Mouse (Mus musculus): ENCODE measurements around the gene Vdac1. TPM values are rescaled to one million over a fixed set of nuclear protein-coding genes. Genes with fewer than 3 reads are reported as not detected.

Gene Vdac1
- polyA plus RNA-seq (2016; fragmentation: Nextera tagmentation; extraction: Ambion mirVana), result 423 and 426 TPM in 2 replicates

DNA sequence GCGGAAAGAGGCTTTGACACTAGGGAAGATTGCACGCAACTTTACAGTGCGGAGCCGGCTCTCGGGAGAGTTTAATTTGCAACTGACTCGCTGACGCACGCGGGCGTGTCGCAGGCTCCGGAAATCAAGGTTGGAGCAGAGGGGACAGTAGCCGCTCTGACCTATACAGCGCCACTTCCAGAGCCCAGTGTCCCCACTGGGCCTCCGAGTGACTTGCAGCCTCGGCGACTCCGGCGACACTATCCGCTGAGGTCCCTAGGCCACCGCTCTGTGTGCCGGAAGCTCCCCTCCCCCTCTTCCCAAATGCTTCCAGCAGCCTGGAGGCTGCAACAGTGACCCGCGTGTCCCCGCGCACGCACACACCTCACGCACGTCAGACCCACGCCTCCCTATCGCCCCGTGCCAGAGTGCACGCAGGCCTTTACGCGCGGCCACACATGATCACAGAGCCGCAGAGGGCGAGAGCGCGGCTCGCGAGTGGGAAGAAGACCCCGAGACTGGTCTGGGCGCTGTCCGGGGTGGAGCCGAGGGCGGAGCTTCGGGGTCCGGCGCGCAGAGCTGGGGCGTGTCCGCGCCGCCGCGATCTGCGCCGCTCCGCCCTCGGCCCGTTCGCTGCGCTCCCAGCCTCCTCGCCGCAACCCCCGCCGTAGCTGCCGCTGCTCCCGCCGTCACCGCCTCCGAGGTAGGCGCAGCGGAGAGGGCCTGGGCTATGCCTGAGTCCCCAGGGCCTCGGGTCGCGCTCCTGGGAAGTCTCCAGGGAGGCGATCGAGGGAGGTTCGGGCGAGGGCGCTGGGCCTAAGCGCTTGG, at the start of gene Vdac1:
Vdac1 (plus strand) TSS at position 390 of the 807 bp plus-strand sequence.
- H3K9ac ChIP-seq, result peak within 1 kb of the TSS; percentile 96
- H3K4me2 ChIP-seq, result peak within 1 kb of the TSS; percentile 78
- peaks cover 47% of the 10 kb centered on the region for H3K4me1 ChIP-seq (replicated peaks)
- H3K27me3 ChIP-seq (replicated peaks), result no peaks in the 10 kb centered on the region
- under 1% methylated on average over 64 of the region's 84 CpGs for WGBS
- H3K9me3 ChIP-seq (replicated peaks), result no peaks in the 10 kb centered on the region
- H3K4me3 ChIP-seq, result peak within 1 kb of the TSS; percentile 83
- H3K27ac ChIP-seq (ENCODE audit: poor library complexity, severe bottlenecking), result peak within 1 kb of the TSS; percentile 97
- H3K36me3 ChIP-seq, result no peaks in the 10 kb centered on the region
- peak; percentile 94 for ATAC-seq (ENCODE audit: insufficient number of reproducible peaks, low FRiP score)

DNA sequence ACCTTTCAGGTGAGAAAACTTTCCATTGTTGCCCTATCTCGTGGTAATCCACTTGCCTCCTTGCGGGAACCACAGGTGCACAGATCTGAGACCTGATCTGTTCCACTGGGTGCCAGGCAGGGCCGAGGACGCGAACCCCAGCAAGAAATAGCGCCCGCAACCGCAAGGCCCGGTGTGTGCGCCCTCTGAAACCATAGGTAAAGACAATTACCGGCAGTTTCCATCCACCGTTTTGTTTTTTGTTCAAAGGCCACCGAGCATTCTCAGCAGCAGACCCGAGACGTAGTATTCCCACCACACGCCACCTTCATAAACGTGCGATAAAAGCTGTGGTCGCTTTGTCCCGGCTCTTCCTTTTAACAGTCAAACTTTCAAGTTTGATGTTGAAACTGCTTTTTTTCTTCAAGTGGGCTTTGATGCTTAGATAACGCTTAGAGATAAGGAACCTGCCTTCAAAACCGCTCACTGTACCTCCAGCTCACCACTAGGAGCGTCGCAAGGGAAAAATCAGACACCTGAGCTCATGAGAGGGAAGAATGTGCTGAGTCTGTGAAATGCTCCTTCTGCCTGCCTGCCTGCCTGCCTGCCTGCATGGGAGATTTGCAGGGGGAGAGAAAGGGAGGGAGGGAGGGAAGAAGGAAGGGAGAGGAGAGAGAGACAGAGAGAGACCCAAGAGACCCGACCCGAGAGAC, 46.4 kb upstream of the Vdac1 start:
- 11% methylated on average over 26 of the region's 26 CpGs for WGBS
- Histone ChIP-seq H3K27ac (ENCODE audit: poor library complexity, severe bottlenecking) (no peak overlapping the region), H3K9ac (no peak overlapping the region)

DNA sequence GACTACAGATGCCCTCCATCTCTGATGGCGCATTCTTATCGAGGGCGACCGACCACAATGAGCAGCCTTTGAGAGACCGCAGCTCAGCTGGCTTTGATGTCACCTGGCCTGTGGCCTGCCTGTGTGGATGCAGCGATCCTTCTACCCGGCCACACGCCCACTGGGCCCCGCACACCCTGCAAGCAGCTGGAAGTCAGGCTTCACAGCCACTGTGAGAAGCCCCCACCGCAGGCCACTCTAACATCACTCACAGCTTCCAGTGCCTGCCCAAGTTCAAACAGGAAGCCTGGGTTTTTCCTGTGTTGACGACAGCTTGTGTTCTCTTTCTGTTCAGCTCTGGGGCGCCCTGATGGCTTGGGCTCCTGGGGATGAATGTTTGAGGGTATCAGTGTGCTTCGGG, 42.2 kb upstream of the Vdac1 start:
- Histone ChIP-seq H3K27ac (ENCODE audit: poor library complexity, severe bottlenecking) (no peak overlapping the region), H3K4me3 (no peak overlapping the region), H3K4me1 (replicated peaks) (peaks cover 5% of the 10 kb centered on the region), H3K9me3 (replicated peaks) (no peaks in the 10 kb centered on the region), H3K4me2 (no peak overlapping the region), H3K9ac (no peak overlapping the region), H3K36me3 (no peaks in the 10 kb centered on the region), H3K27me3 (replicated peaks) (peaks cover 6% of the 10 kb centered on the region; the same call in 1 of the 2 replicates)
- ATAC-seq (ENCODE audit: insufficient number of reproducible peaks, low FRiP score), result no peak
- whole genome bisulfite sequencing, result 58% methylated on average over 13 of the region's 13 CpGs

More for the DNA sequence above, 46.4 kb upstream of the Vdac1 start:
- Histone ChIP-seq H3K36me3 (no peaks in the 10 kb centered on the region), H3K4me3 (peak overlapping the region; percentile 14; the same call in 1 of the 2 replicates), H3K4me1 (replicated peaks) (peaks cover 8% of the 10 kb centered on the region), H3K27me3 (replicated peaks) (peaks cover 6% of the 10 kb centered on the region; the same call in 1 of the 2 replicates), H3K9me3 (replicated peaks) (no peaks in the 10 kb centered on the region), H3K4me2 (peak overlapping the region; percentile 44)
- no peak for ATAC-seq (ENCODE audit: insufficient number of reproducible peaks, low FRiP score)

DNA sequence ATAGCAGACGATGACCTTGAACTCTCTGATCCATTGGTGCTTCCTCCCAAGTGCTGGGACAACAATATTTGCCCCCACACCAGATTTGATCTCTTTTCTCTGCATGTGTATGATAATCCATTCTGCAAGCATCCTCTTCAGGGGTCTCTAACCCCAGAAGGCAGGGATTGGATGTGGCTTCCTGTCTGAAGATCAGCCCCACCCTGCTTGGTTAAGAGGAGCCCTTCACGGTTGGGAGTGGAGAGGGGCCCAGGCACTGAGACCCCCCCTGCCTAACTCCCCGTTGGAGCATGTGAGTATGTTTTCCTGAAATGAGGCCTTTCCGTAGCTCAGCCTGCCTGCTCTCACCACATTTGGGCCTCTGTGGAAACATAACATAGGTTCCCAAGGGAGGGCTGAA, 41.0 kb upstream of the Vdac1 start:
- no peaks in the 10 kb centered on the region for H3K36me3 ChIP-seq
- no peak overlapping the region for H3K4me3 ChIP-seq
- ATAC-seq (ENCODE audit: insufficient number of reproducible peaks, low FRiP score), result no peak
- H3K27me3 ChIP-seq (replicated peaks), result peaks cover 14% of the 10 kb centered on the region
- H3K4me2 ChIP-seq, result no peak overlapping the region
- H3K4me1 ChIP-seq (replicated peaks), result peaks cover 2% of the 10 kb centered on the region; the same call in 1 of the 2 replicates
- 57% methylated on average over 4 of the region's 4 CpGs for WGBS
- no peak overlapping the region for H3K9ac ChIP-seq
- H3K9me3 ChIP-seq (replicated peaks), result no peaks in the 10 kb centered on the region
- no peak overlapping the region for H3K27ac ChIP-seq (ENCODE audit: poor library complexity, severe bottlenecking)

DNA sequence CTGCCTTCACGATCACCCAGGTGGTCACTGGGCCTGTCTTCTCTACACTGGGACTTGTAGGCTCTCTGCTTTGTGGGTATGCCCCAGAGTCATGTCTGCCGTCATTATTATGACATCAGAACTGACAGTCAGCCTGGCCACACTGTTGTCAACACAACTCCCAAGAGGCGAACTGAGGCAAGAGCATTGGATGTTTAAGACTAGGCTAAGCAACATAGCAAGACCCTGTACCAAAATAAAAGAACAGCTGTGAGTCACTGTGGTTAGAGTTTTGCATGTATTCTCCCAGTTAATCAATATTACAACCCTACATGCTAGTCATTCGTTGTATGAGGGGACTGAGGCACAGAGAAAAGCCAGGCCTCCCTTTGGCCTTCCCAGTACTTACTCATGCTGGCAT, 40.1 kb upstream of the Vdac1 start:
- Histone ChIP-seq H3K9ac (no peak overlapping the region), H3K4me3 (no peak overlapping the region), H3K4me2 (no peak overlapping the region), H3K9me3 (replicated peaks) (no peaks in the 10 kb centered on the region), H3K27me3 (replicated peaks) (peaks cover 11% of the 10 kb centered on the region), H3K36me3 (no peaks in the 10 kb centered on the region), H3K27ac (ENCODE audit: poor library complexity, severe bottlenecking) (no peak overlapping the region), H3K4me1 (replicated peaks) (no peaks in the 10 kb centered on the region)
- WGBS, result 76% methylated on average over 4 of the region's 4 CpGs
- ATAC-seq (ENCODE audit: insufficient number of reproducible peaks, low FRiP score), result no peak

DNA sequence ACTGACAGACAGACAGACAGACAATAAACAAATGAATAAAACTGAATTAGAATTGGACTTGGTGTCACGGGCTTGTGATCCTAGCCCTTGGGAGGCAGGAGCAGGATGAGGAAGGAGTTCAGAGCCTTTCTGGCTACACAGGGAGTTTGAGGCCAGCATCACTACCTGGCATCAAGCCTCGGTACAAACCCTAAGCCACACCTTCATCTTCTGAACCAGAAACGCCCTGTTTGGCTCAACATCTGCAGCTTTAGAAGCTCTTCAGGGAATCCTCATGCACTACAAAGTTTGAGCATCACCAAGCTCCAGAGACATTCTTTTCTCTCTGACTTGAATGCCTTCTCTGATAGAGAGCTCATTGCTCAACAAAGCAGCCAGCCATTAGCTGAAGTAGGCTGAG, 39.1 kb upstream of the Vdac1 start:
- ATAC-seq (ENCODE audit: insufficient number of reproducible peaks, low FRiP score), result no peak
- Histone ChIP-seq H3K4me2 (no peak overlapping the region), H3K9me3 (replicated peaks) (no peaks in the 10 kb centered on the region), H3K4me1 (replicated peaks) (no peaks in the 10 kb centered on the region), H3K9ac (no peak overlapping the region), H3K27ac (ENCODE audit: poor library complexity, severe bottlenecking) (no peak overlapping the region), H3K4me3 (no peak overlapping the region), H3K36me3 (no peaks in the 10 kb centered on the region), H3K27me3 (replicated peaks) (peaks cover 11% of the 10 kb centered on the region)
- WGBS, result 52% methylated on average over 3 of the region's 3 CpGs

DNA sequence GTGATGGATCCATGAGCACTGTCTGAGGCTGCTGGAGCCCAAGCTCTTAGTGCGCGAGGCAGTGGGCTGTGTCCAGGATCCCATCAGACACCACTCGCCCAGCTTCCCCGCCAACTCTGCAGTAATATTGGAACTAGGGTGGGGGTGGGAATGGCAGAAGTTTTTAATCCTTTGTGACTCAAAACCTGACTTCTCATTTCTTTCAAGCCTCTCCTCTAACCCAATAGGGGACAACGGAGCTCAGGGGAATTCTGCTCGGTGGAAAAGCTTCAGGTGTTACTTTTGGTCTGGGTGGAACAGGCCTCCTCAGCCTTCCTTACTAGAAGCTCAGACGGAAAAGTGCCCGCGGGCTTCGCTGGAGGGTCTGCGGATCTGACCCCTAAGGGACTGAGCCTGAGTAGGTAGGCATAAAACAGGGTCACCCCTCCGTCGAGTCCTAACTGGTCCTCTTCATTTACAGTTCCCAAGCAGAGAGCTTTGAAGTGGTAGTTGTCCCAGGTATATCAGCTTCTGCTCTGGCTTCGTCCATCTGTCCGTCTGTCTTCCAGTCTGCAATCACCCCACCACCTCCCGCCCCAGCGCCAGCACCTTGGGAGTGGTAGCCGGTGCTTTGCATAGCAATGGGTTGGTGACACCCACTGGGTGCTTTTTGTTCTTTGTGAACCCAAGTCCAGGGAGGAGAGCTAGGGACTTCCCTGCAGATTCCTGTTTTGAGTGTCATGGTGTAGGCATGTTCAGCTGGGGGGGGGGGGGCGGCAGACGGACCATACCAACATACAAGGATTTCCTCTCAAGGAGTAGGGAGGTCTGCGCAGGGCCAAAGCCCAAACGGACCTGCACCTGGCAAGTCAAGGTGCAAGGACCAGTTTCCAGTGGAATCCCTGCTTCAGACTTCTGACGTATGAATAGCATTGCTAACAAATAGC, 36.0 kb upstream of the Vdac1 start:
- no peak overlapping the region for H3K4me3 ChIP-seq
- no peak for ATAC-seq (ENCODE audit: insufficient number of reproducible peaks, low FRiP score)
- no peaks in the 10 kb centered on the region for H3K36me3 ChIP-seq
- H3K9me3 ChIP-seq (replicated peaks), result no peaks in the 10 kb centered on the region
- peaks cover 14% of the 10 kb centered on the region for H3K27me3 ChIP-seq (replicated peaks)
- no peak overlapping the region for H3K9ac ChIP-seq
- H3K27ac ChIP-seq (ENCODE audit: poor library complexity, severe bottlenecking), result no peak overlapping the region
- WGBS, result 55% methylated on average over 23 of the region's 23 CpGs
- H3K4me1 ChIP-seq (replicated peaks), result no peaks in the 10 kb centered on the region
- no peak overlapping the region for H3K4me2 ChIP-seq

DNA sequence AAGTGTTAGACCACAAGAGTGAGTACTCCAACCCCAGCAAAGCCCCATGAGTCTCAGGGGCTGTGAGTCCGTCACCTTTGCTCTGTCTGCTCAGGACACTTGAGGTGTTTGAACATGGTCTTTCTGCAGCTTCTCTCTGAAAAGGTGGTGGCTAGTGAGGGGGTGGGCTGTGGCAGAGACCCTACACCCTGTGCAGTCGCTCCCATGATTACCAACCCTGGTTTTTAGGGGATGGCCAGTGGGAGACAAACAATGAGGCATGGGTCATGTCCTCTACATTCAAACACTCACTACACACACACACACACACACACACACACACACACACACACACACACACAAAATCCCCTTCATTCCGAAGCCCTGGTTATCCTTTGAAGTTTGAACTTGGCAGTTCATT, 33.3 kb upstream of the Vdac1 start:
- ATAC-seq (ENCODE audit: insufficient number of reproducible peaks, low FRiP score), result no peak
- Histone ChIP-seq H3K36me3 (no peaks in the 10 kb centered on the region), H3K9ac (no peak overlapping the region), H3K27me3 (replicated peaks) (peaks cover 14% of the 10 kb centered on the region), H3K4me2 (no peak overlapping the region), H3K9me3 (replicated peaks) (no peaks in the 10 kb centered on the region), H3K4me3 (no peak overlapping the region), H3K4me1 (replicated peaks) (no peaks in the 10 kb centered on the region), H3K27ac (ENCODE audit: poor library complexity, severe bottlenecking) (no peak overlapping the region)
- WGBS, result 63% methylated on average over 3 of the region's 3 CpGs

DNA sequence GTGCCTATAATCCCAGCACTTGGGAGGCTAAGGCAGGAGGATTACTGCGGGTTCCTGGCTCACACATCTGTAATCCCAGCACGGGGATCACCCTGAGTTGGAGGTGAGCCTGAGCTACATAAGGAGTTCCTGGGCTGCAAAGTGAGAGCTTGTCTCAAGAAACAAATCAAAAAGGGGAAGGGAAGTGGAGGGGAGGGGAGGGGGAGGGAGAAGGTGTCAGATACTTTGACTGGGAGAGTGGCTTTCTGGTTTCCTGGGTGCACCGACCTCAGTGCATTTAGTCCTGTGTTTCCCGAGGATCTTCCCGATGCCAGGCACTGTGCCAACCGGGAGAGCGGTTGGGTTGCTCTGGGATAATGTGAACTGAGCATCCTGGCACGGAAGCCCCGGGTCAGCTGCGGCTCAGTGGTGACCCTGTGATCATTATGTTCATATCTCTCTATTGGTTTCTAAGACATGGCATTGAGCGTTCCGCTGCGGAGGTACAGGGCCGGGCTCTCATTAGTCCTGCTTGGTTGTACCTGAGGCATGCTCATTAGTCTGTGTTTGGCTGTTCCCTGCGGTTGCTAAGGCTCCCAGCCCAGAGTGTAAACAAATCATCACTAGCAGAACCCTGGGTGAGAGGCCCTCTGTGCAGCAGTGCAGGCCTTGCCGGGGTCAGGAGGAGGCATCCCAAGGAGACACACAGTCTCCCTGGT, 28.1 kb upstream of the Vdac1 start:
- H3K27me3 ChIP-seq (replicated peaks), result no peaks in the 10 kb centered on the region
- no peak overlapping the region for H3K4me2 ChIP-seq
- no peak for ATAC-seq (ENCODE audit: insufficient number of reproducible peaks, low FRiP score)
- no peaks in the 10 kb centered on the region; the same call in 1 of the 2 replicates for H3K9me3 ChIP-seq (replicated peaks)
- 0 out of 2 replicates have a peak, but pooled peaks cover 8% of the 10 kb centered on the region for H3K4me1 ChIP-seq (replicated peaks)
- H3K9ac ChIP-seq, result no peak overlapping the region
- no peak overlapping the region for H3K27ac ChIP-seq (ENCODE audit: poor library complexity, severe bottlenecking)
- no peak overlapping the region for H3K4me3 ChIP-seq
- WGBS, result 52% methylated on average over 16 of the region's 16 CpGs
- no peaks in the 10 kb centered on the region for H3K36me3 ChIP-seq

DNA sequence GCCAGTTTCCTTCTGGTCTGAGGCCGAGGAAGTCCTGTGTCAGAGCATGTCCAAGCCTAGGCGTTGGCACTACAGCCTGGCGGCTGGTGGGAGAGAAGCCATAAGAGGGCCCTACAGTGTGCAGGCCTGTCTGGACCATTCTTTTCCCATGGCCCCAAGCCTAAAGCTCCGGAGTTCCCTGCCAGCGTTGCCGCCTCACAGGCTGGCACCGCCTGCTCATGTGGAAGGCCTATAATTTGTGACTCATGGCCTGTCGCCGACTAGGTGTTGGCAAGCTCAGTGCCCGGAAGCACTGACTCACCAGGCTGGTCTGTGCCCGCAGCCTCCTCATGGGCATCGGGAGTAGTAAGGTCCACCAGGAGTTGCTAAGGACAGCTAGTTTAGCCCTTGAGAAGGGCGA, 27.0 kb upstream of the Vdac1 start:
- H3K4me1 ChIP-seq (replicated peaks), result peaks cover 11% of the 10 kb centered on the region; the same call in 1 of the 2 replicates
- H3K4me2 ChIP-seq, result no peak overlapping the region
- no peaks in the 10 kb centered on the region; the same call in 1 of the 2 replicates for H3K9me3 ChIP-seq (replicated peaks)
- no peak overlapping the region for H3K27ac ChIP-seq (ENCODE audit: poor library complexity, severe bottlenecking)
- no peaks in the 10 kb centered on the region for H3K27me3 ChIP-seq (replicated peaks)
- ATAC-seq (ENCODE audit: insufficient number of reproducible peaks, low FRiP score), result no peak
- no peak overlapping the region for H3K9ac ChIP-seq
- no peak overlapping the region for H3K4me3 ChIP-seq
- no peaks in the 10 kb centered on the region for H3K36me3 ChIP-seq
- WGBS, result 87% methylated on average over 13 of the region's 13 CpGs
